Mouse (Mus musculus): ENCODE measurements at regions not wholly inside any gene's neighbourhood (a gene's known extent, or its start where the extent isn't known, plus 50 kb on each side); places are given as distances from the start of the nearest gene placed in this dataset.

DNA sequence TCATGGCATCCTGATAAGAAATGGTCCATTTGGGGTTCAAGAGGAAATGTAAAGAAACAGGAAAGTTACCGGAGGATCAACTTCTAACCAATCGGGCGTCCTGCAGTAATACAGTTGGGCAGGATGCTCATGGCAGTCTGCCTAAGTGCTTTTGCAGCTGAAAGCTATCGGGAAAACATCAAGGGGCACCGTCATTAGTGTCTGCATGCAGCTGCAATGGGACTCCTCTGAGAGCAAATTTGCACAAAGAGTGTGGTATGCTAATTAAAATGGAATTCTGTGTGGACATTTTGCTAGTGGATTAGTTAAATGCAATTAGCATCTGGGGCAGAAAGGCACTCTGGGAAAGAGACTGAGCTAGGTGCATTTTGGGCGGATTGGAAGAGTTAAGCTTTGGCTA, 160.3 kb downstream of the Utp18 start:
- TF ChIP-seq ZNF384 (IDR thresholded peaks at IDR 0.05; ENCODE audit: low read depth, low read length), result no peak
- no peak for TF ChIP-seq MAFK (IDR thresholded peaks at IDR 0.05; ENCODE audit: insufficient read depth, low read depth, low read length)
- TF ChIP-seq HCFC1 (IDR thresholded peaks at IDR 0.05; ENCODE audit: borderline replicate concordance, insufficient read depth, low read length), result no peak
- TF ChIP-seq ZC3H11A (IDR thresholded peaks at IDR 0.05; ENCODE audit: borderline replicate concordance, low read depth, low read length), result no peak
- TF ChIP-seq CHD2 (IDR thresholded peaks at IDR 0.05; ENCODE audit: low read depth, low read length), result no peak

Measured in ES-E14 (cell line).